Mouse (Mus musculus): ENCODE results near the gene Sgip1. TPM values are rescaled to one million over a fixed set of nuclear protein-coding genes. Genes with fewer than 3 reads are reported as not detected.

The Sgip1 gene
- 1.3 and 1.9 TPM in 2 replicates for polyA plus RNA-seq (2012; rRNA removed)

DNA sequence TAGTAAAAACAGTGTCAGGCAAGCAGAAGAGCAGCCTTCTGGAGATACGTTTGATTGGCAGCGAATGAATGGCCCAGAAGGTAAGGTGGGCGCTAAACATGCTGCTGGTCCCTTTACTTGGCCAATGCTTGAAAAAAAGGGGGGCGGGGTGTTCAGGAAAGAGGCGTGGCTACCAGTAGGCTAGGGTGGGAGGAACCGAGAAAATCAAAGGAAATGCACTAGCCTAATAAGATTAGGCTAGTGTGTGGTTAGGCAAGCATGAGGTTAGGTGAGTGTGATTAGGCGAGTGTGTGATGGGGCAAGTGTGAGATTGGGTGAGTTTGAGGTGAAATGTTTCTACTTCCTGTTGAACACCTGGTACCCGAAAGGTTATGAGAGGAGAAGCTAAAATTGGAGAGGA is at the start of gene Sgip1:
Gene Sgip1, plus strand, starts transcription at position 11 of the 400 bp plus-strand sequence.

DNA sequence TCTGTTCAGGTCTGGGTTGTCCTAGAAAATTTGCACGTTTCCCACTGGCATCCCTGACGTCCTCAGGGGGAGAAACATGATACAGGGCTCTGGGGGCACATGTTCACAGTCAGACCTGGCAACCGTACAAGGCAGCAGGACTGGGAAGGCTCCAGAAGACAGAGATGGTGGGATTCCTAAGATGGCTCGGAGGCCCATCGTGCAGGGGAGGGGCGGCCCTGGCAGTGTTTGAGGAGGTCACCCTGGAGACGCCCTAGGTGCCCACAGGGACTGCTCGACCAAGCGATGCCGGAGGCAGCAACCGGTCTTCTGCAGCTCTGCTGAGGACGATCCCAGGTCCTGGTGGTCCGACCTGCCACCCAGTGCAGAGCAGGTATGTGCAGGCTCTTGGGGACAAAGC is 237.3 kb downstream of the Sgip1 start, which contains the start of gene Tctex1d1:
Gene Tctex1d1, plus strand, starts transcription at position 167 of the 400 bp plus-strand sequence.

Other genes with a start within 250 kb of the Sgip1 start
- 0.27 and 0.28 TPM in 2 replicates for gene Tctex1d1, start 237.3 kb downstream of the Sgip1 start, polyA plus RNA-seq (2012; rRNA removed)